Mouse (Mus musculus) stomach, postnatal 0 days (tissue): Measurements from ENCODE around the gene Cog1. TPM values are rescaled to one million over a fixed set of nuclear protein-coding genes. Genes with fewer than 3 reads are reported as not detected.

Experiments used
- ATAC-seq: fragments of 200-750 bp; cut with Nextera tagmentation; 2 replicates; pipeline ENCODE4 v1.8.0; 2017; ENCODE audit not compliant: low FRiP score, low TSS enrichment
- DNase-seq: peaks from one replicate; pipeline ENCODE4 v3.0.0-alpha.2; 2016; ENCODE audit warnings: low spot score
- H3K27ac ChIP-seq: fragments of 300-500 bp; sonication (generic); replicated peaks from 2 replicates; pipeline ENCODE4 v1.5.1; 2014; ENCODE audit warnings: mild to moderate bottlenecking, control low read depth
- H3K27me3 ChIP-seq: fragments of 300-500 bp; sonication (generic); 2 replicates; pipeline ENCODE4 v1.6.1; 2014; ENCODE audit warnings: low read length; ENCODE audit not compliant: control insufficient read depth, insufficient read depth
- H3K36me3 ChIP-seq: fragments of 300-500 bp; sonication (generic); 2 replicates; pipeline ENCODE4 v1.6.1; 2014; ENCODE audit warnings: low read length, mixed read lengths; ENCODE audit not compliant: control insufficient read depth, insufficient read depth
- H3K4me1 ChIP-seq: fragments of 300-500 bp; sonication (generic); replicated peaks from 2 replicates; pipeline ENCODE4 v1.6.1; 2014; ENCODE audit warnings: antibody characterized with exemption; ENCODE audit not compliant: control insufficient read depth, insufficient read depth
- H3K4me2 ChIP-seq: fragments of 300-500 bp; sonication (generic); replicated peaks from 2 replicates; pipeline ENCODE4 v1.6.1; 2014; ENCODE audit warnings: low read depth, mild to moderate bottlenecking, control low read depth, moderate library complexity
- H3K4me3 ChIP-seq: fragments of 300-500 bp; sonication (generic); 2 replicates; pipeline ENCODE4 v1.5.1; 2014; ENCODE audit warnings: low read depth, low read length, control low read depth
- H3K9ac ChIP-seq: fragments of 300-500 bp; sonication (generic); 2 replicates; pipeline ENCODE4 v1.6.1; 2014; ENCODE audit warnings: mild to moderate bottlenecking, low read length, control low read depth, mixed read lengths
- H3K9me3 ChIP-seq: fragments of 300-500 bp; sonication (generic); 2 replicates; pipeline ENCODE4 v1.6.1; 2016; ENCODE audit warnings: low read length; ENCODE audit not compliant: control insufficient read depth
- CTCF ChIP-seq: IDR thresholded peaks from 2 replicates; pipeline ENCODE4 v1.5.1; 2016; ENCODE audit warnings: antibody characterized with exemption, low read depth, mild to moderate bottlenecking, moderate library complexity
- EP300 ChIP-seq: optimal IDR thresholded peaks from 2 replicates; pipeline ENCODE3; 2016; ENCODE audit warnings: antibody characterized with exemption
- WGBS: fragments of 180-500 bp; shearing (Covaris S2); extraction: QIAGEN DNeasy Blood & Tissue Kit; methylation state at CpG from one replicate; pipeline ENCODE4 v1.1.7; 2014; 5-methylcytosine and 5-hydroxymethylcytosine counted together
- polyA plus RNA-seq: library from polyadenylated mRNA; unstranded; fragments of >200 nt; fragmentation: Nextera tagmentation; extraction: Ambion mirVana; gene quantifications from 2 replicates; pipeline ENCODE4 v1.2.1, GENCODE M21; 2015

Gene Cog1
- polyA plus RNA-seq, 1 experiment from 2014 or later, result 14.4 TPM

GRCm38 (mm10) chr11:113684707-113685426 lies 35.9 kb downstream of the Cog1 start:
- peak overlapping the region; percentile 88 for H3K4me2 ChIP-seq
- peak overlapping the region; percentile 92 for H3K9ac ChIP-seq
- peak overlapping the region; percentile 95 for H3K4me3 ChIP-seq
- no peak for ATAC-seq
- H3K9me3 ChIP-seq, result no peaks in the 10 kb centered on the region
- TF ChIP-seq EP300, result no peak
- no peak for TF ChIP-seq CTCF
- peak overlapping the region; percentile 97 for H3K27ac ChIP-seq
- no peaks in the 10 kb centered on the region for H3K27me3 ChIP-seq
- H3K4me1 ChIP-seq, result peaks cover 3% of the 10 kb centered on the region; the same call in 1 of the 2 replicates
- H3K36me3 ChIP-seq, result peaks cover 5% of the 10 kb centered on the region
- no peak for DNase-seq
- 36% methylated on average over 25 of the region's 25 CpGs for WGBS

- Histone ChIP-seq H3K4me2 (no peak overlapping the region), H3K27ac (no peak overlapping the region), H3K4me3 (no peak overlapping the region), H3K27me3 (no peaks in the 10 kb centered on the region), H3K9ac (no peak overlapping the region), H3K36me3 (peaks cover 7% of the 10 kb centered on the region), H3K9me3 (no peaks in the 10 kb centered on the region), H3K4me1 (0 out of 2 replicates have a peak, but pooled peaks cover 3% of the 10 kb centered on the region)
- no peak for ATAC-seq
- no peak for DNase-seq
- TF ChIP-seq EP300 (no peak), CTCF (no peak)
- WGBS, result 71% methylated on average over 2 of the region's 2 CpGs
Measured at GRCm38 (mm10) chr11:113687031-113687430, 38.1 kb downstream of the Cog1 start.

DNA sequence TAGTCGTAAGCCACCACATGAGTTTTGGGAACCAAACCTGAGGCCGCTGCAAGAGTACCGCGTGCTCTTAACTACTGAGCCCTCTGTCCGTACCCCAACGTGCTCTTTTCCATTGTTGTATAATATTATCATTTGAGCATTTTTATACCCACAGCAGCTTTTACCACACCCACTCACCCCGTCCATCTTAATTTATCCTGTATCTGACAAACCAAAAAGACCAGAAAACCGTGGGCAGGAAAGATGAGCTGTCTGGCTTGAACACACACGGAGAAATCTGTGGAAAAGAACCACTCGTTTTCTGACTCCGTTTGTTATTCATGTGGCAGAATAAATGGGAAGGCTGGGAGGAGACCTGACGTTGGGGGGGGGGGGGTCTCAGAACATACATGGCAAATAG lies 41.5 kb downstream of the Cog1 start:
- no peaks in the 10 kb centered on the region for H3K27me3 ChIP-seq
- TF ChIP-seq EP300, result no peak
- no peak for TF ChIP-seq CTCF
- H3K9ac ChIP-seq, result no peak overlapping the region; the same call in 1 of the 2 replicates
- no peaks in the 10 kb centered on the region for H3K9me3 ChIP-seq
- H3K4me2 ChIP-seq, result no peak overlapping the region
- WGBS, result 79% methylated on average over 12 of the region's 12 CpGs
- H3K36me3 ChIP-seq, result peaks cover 21% of the 10 kb centered on the region
- no peak overlapping the region for H3K4me3 ChIP-seq
- H3K27ac ChIP-seq, result no peak overlapping the region
- no peak for ATAC-seq
- no peak for DNase-seq
- no peaks in the 10 kb centered on the region for H3K4me1 ChIP-seq

DNA sequence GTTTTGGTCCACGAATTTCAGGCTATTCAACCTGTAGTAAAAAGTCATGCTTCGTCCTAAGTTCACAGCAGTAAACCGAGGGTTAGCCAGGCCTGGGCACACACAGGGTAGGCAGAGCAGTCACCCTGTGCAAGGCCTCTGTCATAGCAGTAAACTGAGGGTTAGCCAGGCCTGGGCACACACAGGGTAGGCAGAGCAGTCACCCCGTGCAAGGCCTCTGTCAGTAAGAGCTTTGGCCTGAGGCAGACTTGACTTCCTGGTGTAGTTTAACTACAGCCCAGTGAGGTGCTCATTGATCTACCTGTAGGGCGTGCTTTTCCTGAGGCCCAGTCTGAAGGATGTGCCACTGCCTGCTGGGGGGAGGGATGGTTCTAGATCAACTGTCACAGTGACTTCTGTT lies 42.3 kb downstream of the Cog1 start:
- Histone ChIP-seq H3K4me2 (no peak overlapping the region), H3K27ac (no peak overlapping the region), H3K4me1 (no peaks in the 10 kb centered on the region), H3K36me3 (peaks cover 21% of the 10 kb centered on the region), H3K27me3 (no peaks in the 10 kb centered on the region), H3K9me3 (no peaks in the 10 kb centered on the region), H3K4me3 (no peak overlapping the region), H3K9ac (no peak overlapping the region; the same call in 1 of the 2 replicates)
- peak; percentile 23 for DNase-seq
- peak; percentile 51 for ATAC-seq
- WGBS, result 77% methylated on average over 5 of the region's 5 CpGs
- TF ChIP-seq CTCF, result no peak
- no peak for TF ChIP-seq EP300

DNA sequence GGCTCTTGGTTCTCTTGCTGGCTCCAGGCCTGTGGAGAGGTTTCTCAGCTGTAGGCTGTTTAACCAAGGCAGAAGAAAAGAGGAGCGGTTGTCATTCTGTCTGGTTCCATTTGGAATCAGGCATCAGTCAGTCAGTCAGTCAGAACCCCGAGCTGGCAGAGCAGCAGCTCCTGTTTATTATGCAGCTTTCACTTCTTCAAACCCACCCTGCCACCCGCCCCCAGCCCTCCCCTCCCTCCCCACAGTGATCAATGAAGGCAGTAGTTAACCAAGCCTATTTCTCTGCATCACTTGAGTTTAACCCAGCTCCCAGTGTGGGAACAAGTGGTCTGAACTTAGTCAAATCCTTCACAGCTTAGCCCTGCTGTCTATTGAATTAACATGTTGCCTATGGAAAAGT lies 42.9 kb downstream of the Cog1 start:
- Histone ChIP-seq H3K27me3 (no peaks in the 10 kb centered on the region), H3K9ac (no peak overlapping the region), H3K36me3 (peaks cover 21% of the 10 kb centered on the region), H3K9me3 (no peaks in the 10 kb centered on the region), H3K4me3 (no peak overlapping the region), H3K4me1 (no peaks in the 10 kb centered on the region), H3K27ac (no peak overlapping the region), H3K4me2 (no peak overlapping the region)
- ATAC-seq (no peak), DNase-seq (no peak)
- WGBS, result 54% methylated on average over 3 of the region's 3 CpGs
- TF ChIP-seq EP300 (no peak), CTCF (no peak)

- H3K27ac ChIP-seq, result no peak overlapping the region
- H3K27me3 ChIP-seq, result no peaks in the 10 kb centered on the region
- ATAC-seq (no peak), DNase-seq (no peak)
- no peaks in the 10 kb centered on the region for H3K4me1 ChIP-seq
- no peak overlapping the region for H3K9ac ChIP-seq
- peaks cover 14% of the 10 kb centered on the region for H3K36me3 ChIP-seq
- no peak overlapping the region for H3K4me2 ChIP-seq
- TF ChIP-seq CTCF (no peak), EP300 (no peak)
- 73% methylated on average over 5 of the region's 5 CpGs for WGBS
- no peaks in the 10 kb centered on the region for H3K9me3 ChIP-seq
- H3K4me3 ChIP-seq, result no peak overlapping the region
Measured at GRCm38 (mm10) chr11:113697571-113697970, 48.6 kb downstream of the Cog1 start.
